Mouse (Mus musculus) hindbrain, embryonic 12.5 days (tissue): ENCODE data around the gene Usp13. TPM values are rescaled to one million over a fixed set of nuclear protein-coding genes. Genes with fewer than 3 reads are reported as not detected.
A peak's percentile ranks its signal among the peaks of the same experiment; 100 is the strongest.

Experiments
- ATAC-seq: fragments of 200-750 bp; cut with Nextera tagmentation; 2 replicates; pipeline ENCODE4 v1.8.0; 2017; ENCODE audit warnings: moderate TSS enrichment; ENCODE audit not compliant: low FRiP score
- H3K27ac ChIP-seq: fragments of 300-500 bp; sonication (generic); 2 replicates; pipeline ENCODE4 v1.5.1; 2016; ENCODE audit warnings: mild to moderate bottlenecking
- H3K27me3 ChIP-seq: fragments of 300-500 bp; sonication (generic); 2 replicates; pipeline ENCODE4 v1.6.1; 2016; ENCODE audit warnings: mild to moderate bottlenecking
- H3K36me3 ChIP-seq: fragments of 300-500 bp; sonication (generic); 2 replicates; pipeline ENCODE4 v1.6.1; 2016; ENCODE audit warnings: mild to moderate bottlenecking
- H3K4me1 ChIP-seq: fragments of 300-500 bp; sonication (generic); 2 replicates; pipeline ENCODE4 v1.6.1; 2016
- H3K4me2 ChIP-seq: fragments of 300-500 bp; sonication (generic); replicated peaks from 2 replicates; pipeline ENCODE4 v1.6.1; 2016; ENCODE audit warnings: mild to moderate bottlenecking
- H3K4me3 ChIP-seq: fragments of 300-500 bp; sonication (generic); 2 replicates; pipeline ENCODE4 v1.5.1; 2016; ENCODE audit warnings: mild to moderate bottlenecking
- H3K9ac ChIP-seq: fragments of 300-500 bp; sonication (generic); 2 replicates; pipeline ENCODE4 v1.6.1; 2016; ENCODE audit warnings: mild to moderate bottlenecking, moderate library complexity
- H3K9me3 ChIP-seq: fragments of 300-500 bp; sonication (generic); replicated peaks from 2 replicates; pipeline ENCODE4 v1.6.1; 2016; ENCODE audit warnings: mild to moderate bottlenecking
- WGBS: fragments of 180-500 bp; shearing (Covaris S2); methylation state at CpG from one replicate; pipeline ENCODE4 v1.1.7; 2016; 5-methylcytosine and 5-hydroxymethylcytosine counted together
- polyA plus RNA-seq: library from polyadenylated mRNA; unstranded; fragments of >200 nt; fragmentation: Nextera tagmentation; extraction: Ambion mirVana; gene quantifications from 2 replicates; pipeline ENCODE4 v1.2.1, GENCODE M21; 2016

The Usp13 gene
- 7.7 and 8.0 TPM in 2 replicates for polyA plus RNA-seq

GRCm38 (mm10) chr3:32817357-32818326 is at the start of gene Usp13:
Usp13 (plus strand) TSS chr3:32817546.
- Histone ChIP-seq H3K4me1 (peaks cover 5% of the 10 kb centered on the region; the same call in 1 of the 2 replicates), H3K4me3 (peak within 1 kb of the TSS; percentile 82), H3K27ac (peak within 1 kb of the TSS; percentile 91), H3K27me3 (no peaks in the 10 kb centered on the region), H3K9me3 (no peaks in the 10 kb centered on the region), H3K9ac (peak within 1 kb of the TSS; percentile 89), H3K4me2 (peak within 1 kb of the TSS; percentile 72), H3K36me3 (no peaks in the 10 kb centered on the region)
- WGBS = under 1% methylated on average over 84 of the region's 84 CpGs
- ATAC-seq = peak; percentile 85

DNA sequence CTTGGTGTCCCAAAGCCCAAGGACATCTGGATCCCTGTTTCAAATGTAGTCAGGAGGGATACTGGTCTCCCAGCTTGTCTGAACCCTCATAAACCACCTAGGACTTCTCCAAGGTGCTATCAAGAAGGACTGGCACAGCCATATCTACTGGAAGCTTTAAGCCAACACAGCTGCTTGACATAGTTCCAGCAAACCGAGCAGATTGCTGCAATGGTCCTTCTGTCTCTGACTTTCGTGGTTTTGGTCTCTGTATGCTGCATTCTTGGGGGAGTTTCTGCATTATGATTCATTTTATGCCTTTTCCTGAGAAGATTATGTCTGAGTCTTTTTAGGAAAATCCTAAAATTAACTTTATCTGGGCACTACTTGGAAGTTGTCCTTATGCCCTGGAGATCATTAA is 46.6 kb upstream of the Usp13 start:
- WGBS = 87% methylated on average over 2 of the region's 2 CpGs
- H3K9ac ChIP-seq = no peak overlapping the region
- no peak for ATAC-seq
- H3K4me2 ChIP-seq = no peak overlapping the region
- H3K4me3 ChIP-seq = no peak overlapping the region
- H3K9me3 ChIP-seq = no peaks in the 10 kb centered on the region
- H3K27me3 ChIP-seq = no peaks in the 10 kb centered on the region
- no peak overlapping the region for H3K27ac ChIP-seq
- no peaks in the 10 kb centered on the region for H3K36me3 ChIP-seq
- no peaks in the 10 kb centered on the region for H3K4me1 ChIP-seq

GRCm38 (mm10) chr3:32817001-32817356 is 367 bp upstream of the Usp13 start:
- H3K4me2 ChIP-seq = peak overlapping the region; percentile 72
- WGBS = 6% methylated on average over 9 of the region's 9 CpGs
- peaks cover 5% of the 10 kb centered on the region; the same call in 1 of the 2 replicates for H3K4me1 ChIP-seq
- peak overlapping the region; percentile 91 for H3K27ac ChIP-seq
- peak overlapping the region; percentile 89 for H3K9ac ChIP-seq
- no peaks in the 10 kb centered on the region for H3K36me3 ChIP-seq
- H3K4me3 ChIP-seq = peak overlapping the region; percentile 82
- ATAC-seq = peak; percentile 39; the same call in 1 of the 2 replicates
- no peaks in the 10 kb centered on the region for H3K27me3 ChIP-seq
- no peaks in the 10 kb centered on the region for H3K9me3 ChIP-seq

DNA sequence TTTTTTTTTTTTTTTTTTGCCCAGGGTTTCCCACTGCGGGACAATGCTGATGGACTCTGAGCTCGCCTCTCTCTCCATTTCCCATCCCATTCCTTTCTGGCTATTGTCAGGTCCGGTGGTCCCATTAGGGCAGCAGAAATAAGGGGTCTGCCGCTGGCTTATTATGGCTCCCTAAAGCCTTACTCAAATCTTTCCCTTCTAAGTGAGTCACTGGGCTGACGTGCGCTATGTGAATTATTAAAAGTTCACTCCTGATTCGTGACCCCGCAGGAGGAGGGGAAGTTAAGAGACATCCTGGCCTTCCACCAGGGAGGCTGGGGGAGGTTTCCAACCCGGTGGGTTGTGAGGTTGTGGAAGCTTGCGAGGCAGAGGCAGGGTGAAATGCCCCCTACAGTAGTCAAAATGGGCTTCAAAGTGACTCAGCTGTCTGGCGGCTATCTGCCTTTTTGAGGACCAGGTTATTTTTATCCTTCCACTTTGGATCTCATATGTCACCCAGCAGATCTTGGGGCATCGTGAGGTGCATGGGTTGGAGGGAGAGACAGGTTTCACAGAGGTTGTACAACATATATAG is 1.1 kb downstream of the Usp13 start:
- Histone ChIP-seq H3K9me3 (no peaks in the 10 kb centered on the region), H3K27ac (no peak overlapping the region), H3K4me3 (peak overlapping the region; percentile 82), H3K27me3 (no peaks in the 10 kb centered on the region), H3K36me3 (no peaks in the 10 kb centered on the region), H3K4me2 (peak overlapping the region; percentile 72), H3K4me1 (peaks cover 5% of the 10 kb centered on the region; the same call in 1 of the 2 replicates), H3K9ac (peak overlapping the region; percentile 55)
- peak; percentile 42 for ATAC-seq
- WGBS = 4% methylated on average over 12 of the region's 12 CpGs

DNA sequence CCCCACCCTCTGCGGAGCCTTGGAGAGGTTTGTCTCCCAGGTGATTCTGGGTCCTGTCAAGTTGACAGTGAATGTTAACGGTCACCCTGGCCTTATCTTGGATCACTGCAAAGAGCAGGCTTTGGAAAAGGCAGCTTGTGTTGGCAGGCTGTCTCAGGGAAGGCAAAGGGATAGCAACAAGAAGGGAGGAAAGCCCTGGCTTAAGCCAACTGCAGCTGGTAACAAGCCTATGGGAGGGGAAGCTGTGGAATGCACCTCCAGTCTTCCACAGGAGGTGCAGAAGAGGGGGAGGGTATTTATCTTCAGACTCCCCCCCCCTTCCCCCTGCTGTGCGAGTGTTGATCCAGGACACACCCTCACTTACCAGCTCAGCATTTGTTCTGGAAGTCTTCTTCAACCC is 5.3 kb downstream of the Usp13 start:
- Histone ChIP-seq H3K27ac (no peak overlapping the region), H3K4me2 (no peak overlapping the region), H3K4me3 (no peak overlapping the region), H3K9ac (no peak overlapping the region), H3K9me3 (no peaks in the 10 kb centered on the region), H3K4me1 (peaks cover 5% of the 10 kb centered on the region; the same call in 1 of the 2 replicates), H3K27me3 (no peaks in the 10 kb centered on the region), H3K36me3 (no peaks in the 10 kb centered on the region)
- WGBS = 55% methylated on average over 2 of the region's 3 CpGs
- no peak for ATAC-seq

GRCm38 (mm10) chr3:32824923-32825322 is 7.6 kb downstream of the Usp13 start:
- no peak overlapping the region for H3K4me2 ChIP-seq
- no peaks in the 10 kb centered on the region for H3K27me3 ChIP-seq
- WGBS = 88% methylated on average over 5 of the region's 5 CpGs
- no peak overlapping the region for H3K27ac ChIP-seq
- no peaks in the 10 kb centered on the region for H3K36me3 ChIP-seq
- H3K9me3 ChIP-seq = no peaks in the 10 kb centered on the region
- no peak overlapping the region for H3K9ac ChIP-seq
- H3K4me1 ChIP-seq = no peaks in the 10 kb centered on the region
- no peak for ATAC-seq
- H3K4me3 ChIP-seq = no peak overlapping the region

- no peak for ATAC-seq
- H3K9me3 ChIP-seq = no peaks in the 10 kb centered on the region
- H3K27me3 ChIP-seq = no peaks in the 10 kb centered on the region
- no peaks in the 10 kb centered on the region for H3K36me3 ChIP-seq
- no peak overlapping the region for H3K4me3 ChIP-seq
- WGBS = 93% methylated on average over 3 of the region's 3 CpGs
- H3K4me2 ChIP-seq = no peak overlapping the region
- no peaks in the 10 kb centered on the region for H3K4me1 ChIP-seq
- no peak overlapping the region for H3K9ac ChIP-seq
- no peak overlapping the region for H3K27ac ChIP-seq
These were observed 8.7 kb downstream of the Usp13 start for GRCm38 (mm10) chr3:32825964-32826479.

DNA sequence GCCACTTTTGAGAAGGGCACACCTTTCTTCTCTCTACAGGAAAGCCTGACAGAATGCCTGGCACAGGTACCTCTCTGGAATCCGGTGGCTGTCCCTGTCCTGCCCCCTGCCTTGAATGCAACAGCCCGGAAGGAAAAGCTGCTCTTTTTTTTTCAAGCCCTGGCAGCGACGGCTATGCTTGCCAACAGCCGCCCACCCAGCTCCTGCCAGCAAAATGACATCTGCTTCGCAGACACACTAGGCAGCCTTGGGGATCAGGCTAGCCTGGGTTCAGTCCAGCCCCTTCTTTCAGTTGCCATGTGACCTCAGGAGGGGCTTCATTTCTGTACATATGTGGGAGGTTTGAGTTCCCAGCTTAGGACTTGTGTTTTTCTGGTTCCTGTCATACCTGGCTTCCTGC is 9.4 kb downstream of the Usp13 start:
- no peak overlapping the region for H3K27ac ChIP-seq
- H3K36me3 ChIP-seq = no peaks in the 10 kb centered on the region
- no peak overlapping the region for H3K4me2 ChIP-seq
- H3K27me3 ChIP-seq = no peaks in the 10 kb centered on the region
- H3K9ac ChIP-seq = no peak overlapping the region
- 71% methylated on average over 6 of the region's 6 CpGs for WGBS
- no peak for ATAC-seq
- no peaks in the 10 kb centered on the region for H3K9me3 ChIP-seq
- no peak overlapping the region for H3K4me3 ChIP-seq
- H3K4me1 ChIP-seq = no peaks in the 10 kb centered on the region

- Histone ChIP-seq H3K4me3 (no peak overlapping the region), H3K27ac (no peak overlapping the region), H3K27me3 (no peaks in the 10 kb centered on the region), H3K36me3 (0 out of 2 replicates have a peak, but pooled peaks cover 5% of the 10 kb centered on the region), H3K9me3 (no peaks in the 10 kb centered on the region), H3K9ac (no peak overlapping the region), H3K4me2 (no peak overlapping the region), H3K4me1 (no peaks in the 10 kb centered on the region)
- no peak for ATAC-seq
- WGBS = 67% methylated on average over 2 of the region's 2 CpGs
These were observed 16.5 kb downstream of the Usp13 start for GRCm38 (mm10) chr3:32833871-32834270.

- Histone ChIP-seq H3K9ac (no peak overlapping the region), H3K4me2 (no peak overlapping the region), H3K9me3 (no peaks in the 10 kb centered on the region), H3K36me3 (0 out of 2 replicates have a peak, but pooled peaks cover 12% of the 10 kb centered on the region), H3K27me3 (no peaks in the 10 kb centered on the region), H3K4me1 (no peaks in the 10 kb centered on the region), H3K27ac (no peak overlapping the region), H3K4me3 (no peak overlapping the region)
- 92% methylated on average over 7 of the region's 7 CpGs for WGBS
- ATAC-seq = no peak
These were observed 20.5 kb downstream of the Usp13 start for GRCm38 (mm10) chr3:32837847-32838246.

DNA sequence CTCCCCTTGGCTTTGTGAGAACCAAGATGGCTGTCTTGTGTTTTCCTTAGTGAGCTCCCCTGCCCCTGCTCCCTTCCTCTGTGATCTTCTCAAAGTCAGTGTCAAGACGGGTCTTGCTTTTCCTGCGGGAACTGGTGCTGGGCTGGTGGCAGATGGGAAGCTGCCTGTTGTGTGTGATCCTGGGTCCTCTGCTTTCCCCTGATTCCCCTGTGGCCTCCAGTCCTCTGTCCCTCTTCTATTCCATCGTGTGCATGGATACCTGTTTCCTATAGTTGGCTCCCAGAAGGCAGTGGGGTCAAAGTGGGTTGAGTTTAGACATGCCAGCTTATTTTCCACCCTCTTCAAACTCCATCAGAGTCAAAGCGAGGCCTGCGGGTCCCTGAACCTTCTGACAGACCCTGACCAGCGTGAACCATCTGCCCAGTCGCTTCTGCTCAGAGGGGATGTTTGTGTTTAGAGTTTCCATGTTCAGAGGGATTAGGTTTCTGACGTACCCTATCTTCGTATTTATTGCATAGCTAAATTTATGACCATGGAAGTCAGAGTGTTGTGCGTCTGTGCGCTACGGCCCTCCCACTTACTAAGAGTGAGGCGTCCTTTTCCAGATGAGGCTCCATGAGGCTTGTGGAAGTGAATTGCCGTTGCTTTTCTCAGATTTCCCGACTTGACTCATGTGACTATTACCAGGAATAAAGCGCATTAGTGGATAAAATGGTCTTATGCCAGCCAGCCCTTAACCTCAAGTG is 39.2 kb downstream of the Usp13 start:
- no peak overlapping the region for H3K4me3 ChIP-seq

GRCm38 (mm10) chr3:32871081-32871480 is 53.7 kb downstream of the Usp13 start:
- ATAC-seq = no peak
- H3K9me3 ChIP-seq = no peaks in the 10 kb centered on the region
- 97% methylated on average over 3 of the region's 3 CpGs for WGBS

More for the DNA sequence above, 39.2 kb downstream of the Usp13 start:
- no peak overlapping the region for H3K9ac ChIP-seq
- no peak overlapping the region for H3K4me2 ChIP-seq
- no peaks in the 10 kb centered on the region for H3K27me3 ChIP-seq
- ATAC-seq = no peak
- H3K27ac ChIP-seq = no peak overlapping the region
- H3K36me3 ChIP-seq = no peaks in the 10 kb centered on the region
- no peaks in the 10 kb centered on the region for H3K9me3 ChIP-seq
- 91% methylated on average over 16 of the region's 16 CpGs for WGBS
- H3K4me1 ChIP-seq = no peaks in the 10 kb centered on the region

More at GRCm38 (mm10) chr3:32871081-32871480, 53.7 kb downstream of the Usp13 start:
- H3K4me1 ChIP-seq = no peaks in the 10 kb centered on the region
- H3K9ac ChIP-seq = no peak overlapping the region
- no peak overlapping the region for H3K27ac ChIP-seq
- H3K4me2 ChIP-seq = no peak overlapping the region
- H3K27me3 ChIP-seq = no peaks in the 10 kb centered on the region
- no peaks in the 10 kb centered on the region; the same call in 1 of the 2 replicates for H3K36me3 ChIP-seq
- H3K4me3 ChIP-seq = no peak overlapping the region
